Mouse (Mus musculus) liver, adult 2 months (tissue): Measurements from ENCODE around the gene Rassf5.

Source experiments
- CTCF ChIP-seq: fragments of 200-500 bp; IDR thresholded peaks from 2 replicates; pipeline ENCODE4 v1.5.1; 2011; ENCODE audit warnings: low read depth, low read length, control low read depth
- POLR2A ChIP-seq: fragments of 200-500 bp; IDR thresholded peaks from 2 replicates; pipeline ENCODE4 v1.6.1; 2011; ENCODE audit warnings: low read length, control low read depth; ENCODE audit not compliant: insufficient read depth; ENCODE audit errors: extremely low read depth

DNA sequence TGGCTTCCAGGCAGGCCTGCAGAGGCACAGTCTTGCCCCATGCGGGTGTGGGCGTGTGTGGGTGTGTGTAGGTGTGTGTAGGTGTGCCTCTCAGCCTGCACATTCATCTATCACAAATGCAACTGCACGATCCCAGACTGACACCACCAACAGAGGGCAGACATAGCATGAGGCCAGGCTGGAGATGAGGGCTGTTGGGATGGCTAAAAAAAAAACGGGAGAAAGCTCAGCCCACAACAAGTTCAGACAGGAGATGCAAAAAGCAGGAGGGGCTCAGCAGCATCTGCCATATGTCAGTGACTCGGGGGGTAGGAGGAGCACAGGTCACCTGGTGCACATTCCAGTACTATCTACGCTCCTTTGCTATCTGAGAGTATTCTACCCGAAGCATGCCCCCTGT is 16.8 kb downstream of the Rassf5 start:
- TF ChIP-seq CTCF (peak; percentile 61), POLR2A (no peak)
